Mouse (Mus musculus) lung, postnatal 0 days (tissue): ENCODE measurements around the gene Mea1. TPM values are rescaled to one million over a fixed set of nuclear protein-coding genes. Genes with fewer than 3 reads are reported as not detected.

Experiments used
- ATAC-seq: fragments of 200-750 bp; cut with Nextera tagmentation; 2 replicates; pipeline ENCODE4 v1.8.0; 2017; ENCODE audit warnings: moderate library complexity
- DNase-seq: peaks from one replicate; pipeline ENCODE4 v3.0.0-alpha.2; 2016; ENCODE audit warnings: low spot score
- H3K27ac ChIP-seq: fragments of 300-500 bp; sonication (generic); 2 replicates; pipeline ENCODE4 v1.5.1; 2014; ENCODE audit warnings: antibody characterized with exemption, mild to moderate bottlenecking, low read length, mixed read lengths
- H3K27me3 ChIP-seq: fragments of 300-500 bp; sonication (generic); replicated peaks from 2 replicates; pipeline ENCODE4 v1.6.1; 2014; ENCODE audit warnings: low read length, mixed read lengths; ENCODE audit not compliant: insufficient read depth
- H3K36me3 ChIP-seq: fragments of 300-500 bp; sonication (generic); 2 replicates; pipeline ENCODE4 v1.6.1; 2014; ENCODE audit warnings: low read length, mixed read lengths; ENCODE audit not compliant: insufficient read depth
- H3K4me1 ChIP-seq: fragments of 300-500 bp; sonication (generic); 2 replicates; pipeline ENCODE4 v1.6.1; 2014; ENCODE audit warnings: antibody characterized with exemption, low read depth, low read length, mixed read lengths; ENCODE audit not compliant: insufficient read depth
- H3K4me2 ChIP-seq: fragments of 300-500 bp; sonication (generic); replicated peaks from 2 replicates; pipeline ENCODE4 v1.6.1; 2014; ENCODE audit warnings: low read depth, mild to moderate bottlenecking, low read length, moderate library complexity, mixed read lengths
- H3K4me3 ChIP-seq: fragments of 300-500 bp; sonication (generic); 2 replicates; pipeline ENCODE4 v1.5.1; 2014; ENCODE audit warnings: low read depth, low read length
- H3K9ac ChIP-seq: fragments of 300-500 bp; sonication (generic); replicated peaks from 2 replicates; pipeline ENCODE4 v1.6.1; 2014; ENCODE audit warnings: low read depth, mild to moderate bottlenecking
- H3K9me3 ChIP-seq: fragments of 300-500 bp; sonication (generic); 2 replicates; pipeline ENCODE4 v1.6.1; 2016; ENCODE audit warnings: low read length, mixed read lengths
- CTCF ChIP-seq: IDR thresholded peaks from 2 replicates; pipeline ENCODE4 v1.5.1; 2016; ENCODE audit warnings: antibody characterized with exemption, mild to moderate bottlenecking
- EP300 ChIP-seq: IDR thresholded peaks from 2 replicates; pipeline ENCODE4 v1.6.1; 2016; ENCODE audit warnings: antibody characterized with exemption, mild to moderate bottlenecking, control low read depth
- WGBS: fragments of 180-500 bp; shearing (Covaris S2); extraction: QIAGEN DNeasy Blood & Tissue Kit; methylation state at CpG from one replicate; pipeline ENCODE4 v1.1.7; 2014; 5-methylcytosine and 5-hydroxymethylcytosine counted together
- polyA plus RNA-seq: library from polyadenylated mRNA; unstranded; fragments of >200 nt; fragmentation: Nextera tagmentation; extraction: Ambion mirVana; gene quantifications from 2 replicates; pipeline ENCODE4 v1.2.1, GENCODE M21; 2015

Mea1 gene
- polyA plus RNA-seq, 1 experiment from 2014 or later: 114 TPM

DNA sequence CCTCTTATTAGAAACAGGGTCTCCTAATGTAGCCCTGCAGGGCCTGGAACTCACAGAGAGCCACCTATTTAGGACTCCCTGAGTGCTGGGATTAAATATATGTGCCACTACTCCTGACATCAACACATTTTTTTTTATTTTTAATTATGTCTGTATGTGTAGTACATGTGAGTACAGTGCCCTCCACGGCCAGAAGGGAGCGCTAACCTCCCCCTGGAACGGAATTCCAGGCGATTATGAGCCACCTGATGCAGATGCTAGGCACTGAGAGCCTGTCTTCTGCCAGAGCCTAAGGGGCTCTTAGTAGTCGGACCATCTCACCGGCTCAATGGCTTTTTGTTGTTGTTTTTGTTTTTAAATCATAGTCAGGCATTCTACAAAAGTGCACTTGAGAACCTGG, 49.4 kb downstream of the Mea1 start:
- no peak for TF ChIP-seq EP300
- TF ChIP-seq CTCF: peak; percentile 57
- H3K4me1 ChIP-seq: 0 out of 2 replicates have a peak, but pooled peaks cover 3% of the 10 kb centered on the region

DNA sequence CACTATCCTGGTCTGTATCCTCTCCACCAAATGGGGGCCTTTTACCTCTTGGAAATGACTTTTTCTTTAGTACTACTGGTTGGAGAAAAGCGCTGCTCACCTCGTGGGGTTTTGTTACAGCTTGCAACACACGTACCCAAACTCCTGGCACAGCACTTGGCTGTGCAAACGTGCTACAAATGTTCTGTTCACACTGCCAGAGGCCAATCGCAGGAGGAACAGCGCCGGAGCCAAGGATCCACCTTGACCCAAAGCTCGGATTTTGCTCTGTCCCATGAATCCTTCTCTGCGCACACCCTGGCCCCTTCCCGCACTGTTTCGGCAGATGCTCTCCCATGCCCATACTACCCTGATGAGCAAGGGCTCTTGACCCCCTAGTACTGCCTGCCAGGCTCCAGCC, 49.9 kb downstream of the Mea1 start:
- Histone ChIP-seq H3K4me3 (0 out of 2 replicates have a peak overlapping the region, but pooled peaks have one; percentile 11), H3K4me2 (peak overlapping the region; percentile 43), H3K27ac (peak overlapping the region; percentile 28; the same call in 1 of the 2 replicates), H3K9ac (no peak overlapping the region), H3K4me1 (0 out of 2 replicates have a peak, but pooled peaks cover 3% of the 10 kb centered on the region), H3K9me3 (no peaks in the 10 kb centered on the region), H3K36me3 (no peaks in the 10 kb centered on the region; the same call in 1 of the 2 replicates), H3K27me3 (no peaks in the 10 kb centered on the region)
- TF ChIP-seq CTCF (no peak), EP300 (no peak)
- ATAC-seq: peak; percentile 28
- WGBS: 38% methylated on average over 11 of the region's 11 CpGs
- DNase-seq: peak; percentile 25

More for the DNA sequence above, 49.4 kb downstream of the Mea1 start:
- Histone ChIP-seq H3K9me3 (no peaks in the 10 kb centered on the region), H3K27ac (no peak overlapping the region), H3K27me3 (no peaks in the 10 kb centered on the region), H3K36me3 (no peaks in the 10 kb centered on the region; the same call in 1 of the 2 replicates), H3K4me2 (no peak overlapping the region), H3K4me3 (no peak overlapping the region), H3K9ac (no peak overlapping the region)
- ATAC-seq (no peak), DNase-seq (peak; percentile 65)
- 30% methylated on average over 6 of the region's 6 CpGs for WGBS

DNA sequence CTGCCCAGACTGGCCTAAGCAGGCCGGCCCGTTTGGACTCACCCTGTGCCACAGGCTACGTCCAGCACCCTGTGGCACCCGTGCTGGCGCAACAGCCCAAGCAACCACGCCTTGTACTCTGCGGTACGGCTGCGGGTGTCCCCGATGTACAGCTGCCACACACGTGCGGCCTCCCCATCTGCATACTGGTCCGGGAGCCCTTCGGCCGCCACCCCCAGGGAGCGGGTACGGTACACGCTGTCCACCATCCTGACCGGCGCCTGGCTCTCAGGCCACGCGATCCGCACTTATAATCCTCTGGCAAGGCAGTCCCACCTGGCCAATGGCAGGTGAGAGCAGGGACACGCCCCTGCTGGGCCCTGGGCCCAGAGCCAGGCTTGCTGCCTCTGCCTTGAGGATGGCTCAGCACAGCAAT, 50.3 kb downstream of the Mea1 start, which contains the start of gene Gnmt:
Gene Gnmt (minus strand): TSS at position 265 of the 415 bp plus-strand sequence.
- WGBS: 11% methylated on average over 24 of the region's 24 CpGs
- Histone ChIP-seq H3K4me1 (0 out of 2 replicates have a peak, but pooled peaks cover 3% of the 10 kb centered on the region), H3K4me3 (0 out of 2 replicates have a peak within 1 kb of the TSS, but pooled peaks have one; percentile 11), H3K27ac (peak within 1 kb of the TSS; percentile 28; the same call in 1 of the 2 replicates), H3K4me2 (peak within 1 kb of the TSS; percentile 43), H3K36me3 (no peaks in the 10 kb centered on the region), H3K9ac (no peak within 1 kb of the TSS), H3K9me3 (no peaks in the 10 kb centered on the region), H3K27me3 (no peaks in the 10 kb centered on the region)
- TF ChIP-seq CTCF: no peak
- DNase-seq (peak; percentile 73), ATAC-seq (peak; percentile 90)

Other genes starting within 250 kb of the Mea1 start
- 0.76 and 0.81 TPM in 2 replicates for gene Crip3, start 249.9 kb upstream of the Mea1 start, polyA plus RNA-seq
- not detected in 2 replicates for gene Slc22a7, start 240.3 kb upstream of the Mea1 start, polyA plus RNA-seq
- 0.04 TPM in 1 of 2 replicates, not detected in the other for gene Ttbk1, start 191.1 kb upstream of the Mea1 start, polyA plus RNA-seq
- 2.8 and 4.2 TPM in 2 replicates for gene Dnph1, start 182.1 kb upstream of the Mea1 start, polyA plus RNA-seq
- 3.5 and 3.8 TPM in 2 replicates for gene Cul9, start 132.4 kb upstream of the Mea1 start, polyA plus RNA-seq
- 5.1 and 5.6 TPM in 2 replicates for gene Srf, start 122.6 kb upstream of the Mea1 start, polyA plus RNA-seq
- gene Ptk7, start 49.3 kb upstream of the Mea1 start, polyA plus RNA-seq: 73.2 and 75.8 TPM in 2 replicates
- gene Klc4, start 32.8 kb upstream of the Mea1 start, polyA plus RNA-seq: 36.5 and 38.4 TPM in 2 replicates
- gene Mrpl2, start 32.6 kb upstream of the Mea1 start, polyA plus RNA-seq: 69.2 and 88.6 TPM in 2 replicates
- gene Cul7, start 28.5 kb upstream of the Mea1 start, polyA plus RNA-seq: 21.8 and 22.1 TPM in 2 replicates
- gene Rrp36, start 4.4 kb upstream of the Mea1 start, polyA plus RNA-seq: 35.2 and 38.5 TPM in 2 replicates
- 96.7 and 111 TPM in 2 replicates for gene Klhdc3, start 2.1 kb downstream of the Mea1 start, polyA plus RNA-seq
- 31.7 and 31.8 TPM in 2 replicates for gene Ppp2r5d, start 26.3 kb downstream of the Mea1 start, polyA plus RNA-seq
- 18.5 and 23.4 TPM in 2 replicates for gene Pex6, start 32.7 kb downstream of the Mea1 start, polyA plus RNA-seq
- gene Gnmt, start 50.4 kb downstream of the Mea1 start, polyA plus RNA-seq: 13.0 and 14.9 TPM in 2 replicates
- gene Cnpy3, start 73.4 kb downstream of the Mea1 start, polyA plus RNA-seq: 44.1 and 47.0 TPM in 2 replicates
- 0.14 TPM in 1 of 2 replicates, not detected in the other for gene Ptcra, start 84.9 kb downstream of the Mea1 start, polyA plus RNA-seq
- 73.9 and 80.1 TPM in 2 replicates for gene 2310039H08Rik, start 93.8 kb downstream of the Mea1 start, polyA plus RNA-seq
- 83.2 and 83.7 TPM in 2 replicates for gene Rpl7l1, start 103.9 kb downstream of the Mea1 start, polyA plus RNA-seq
- 3.0 and 3.4 TPM in 2 replicates for gene Bicral, start 179.7 kb downstream of the Mea1 start, polyA plus RNA-seq
- 47.7 and 51.0 TPM in 2 replicates for gene Tbcc, start 211.9 kb downstream of the Mea1 start, polyA plus RNA-seq
- not detected in 2 replicates for gene Prph2, start 231.7 kb downstream of the Mea1 start, polyA plus RNA-seq